Comparison of ENCODE assay signal across 7 mouse cellular contexts in the genomic region with DNA sequence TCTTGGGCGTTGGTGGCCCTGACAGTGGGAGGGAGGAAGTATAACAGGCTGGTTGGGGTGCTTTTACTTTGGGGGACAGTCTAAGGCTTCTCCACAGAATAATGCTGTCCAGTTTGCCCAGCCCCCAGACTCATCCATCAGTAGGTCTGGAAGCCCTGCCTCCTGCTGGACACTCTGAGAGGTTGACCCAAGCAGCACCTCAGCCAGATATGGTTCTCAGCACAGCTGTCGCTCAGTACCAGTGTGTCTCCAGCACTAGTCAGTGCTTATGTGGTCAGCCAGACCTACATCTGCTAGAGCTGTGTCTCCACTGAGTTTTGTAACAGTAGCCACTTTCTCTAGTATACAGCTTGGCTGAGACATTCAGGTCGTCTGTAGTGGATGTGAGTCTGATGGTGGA. TPM values are rescaled to one million over a fixed set of nuclear protein-coding genes. Genes with fewer than 3 reads are reported as not detected.
DNase-seq lines count a peak whose midpoint lies in the region; ATAC-seq and TF ChIP-seq lines count a peak whose summit lies in the region.

No protein-coding gene starts in this region.

- H3K4me3 ChIP-seq in megakaryocyte, embryonic 14.5 days (replicated peaks), result peak overlapping the region; percentile 81
- H3K4me3 ChIP-seq in heart, embryonic 15.5 days, result no peak overlapping the region
- peak overlapping the region; percentile 25 for H3K4me3 ChIP-seq in liver, postnatal 0 days (ENCODE audit: low read depth, low read length)

- peaks cover 72% of the 10 kb centered on the region for H3K36me3 ChIP-seq in megakaryocyte, embryonic 14.5 days (replicated peaks; ENCODE audit: low read length)
- H3K36me3 ChIP-seq in heart, embryonic 15.5 days, result no peaks in the 10 kb centered on the region
- no peaks in the 10 kb centered on the region for H3K36me3 ChIP-seq in liver, postnatal 0 days (replicated peaks; ENCODE audit: insufficient read depth, low read length)

- ATAC-seq in megakaryocyte, adult 5-6 weeks (ENCODE audit: poor library complexity, severe bottlenecking), result no peak
- ATAC-seq in heart, embryonic 15.5 days (replicated peaks; ENCODE audit: insufficient number of reproducible peaks, insufficient read depth, low FRiP score, low read depth), result no peak
- ATAC-seq in liver, postnatal 0 days, result no peak

- H3K4me2 ChIP-seq in heart, embryonic 15.5 days, result peak overlapping the region; percentile 49
- peak overlapping the region; percentile 63 for H3K4me2 ChIP-seq in liver, postnatal 0 days (ENCODE audit: low read depth, low read length)

- no peak overlapping the region for H3K27ac ChIP-seq in heart, embryonic 15.5 days
- no peak overlapping the region for H3K27ac ChIP-seq in liver, postnatal 0 days (ENCODE audit: low read depth)

- peak; percentile 29 for TF ChIP-seq CTCF in liver, postnatal 0 days (IDR thresholded peaks at IDR 0.05; ENCODE audit: low read depth)

- DNase-seq in liver, postnatal 0 days, result no peak
- no peak for DNase-seq in urinary bladder, postnatal 36 days (ENCODE audit: low spot score in 2 of 2)
- no peak for DNase-seq in urinary bladder, adult 18-20 months (ENCODE audit: low spot score in 2 of 2)
- DNase-seq in gastrocnemius, postnatal 36 days, result no peak

- no peak for TF ChIP-seq EP300 in liver, postnatal 0 days (IDR thresholded peaks at IDR 0.05; ENCODE audit: low read depth)

- no peak overlapping the region for H3K9ac ChIP-seq in heart, embryonic 15.5 days
- H3K9ac ChIP-seq in liver, postnatal 0 days (replicated peaks), result peak overlapping the region; percentile 39

- H3K4me1 ChIP-seq in megakaryocyte, embryonic 14.5 days, result peaks cover 99% of the 10 kb centered on the region
- peaks cover 39% of the 10 kb centered on the region for H3K4me1 ChIP-seq in heart, embryonic 15.5 days (replicated peaks)
- peaks cover 57% of the 10 kb centered on the region for H3K4me1 ChIP-seq in liver, postnatal 0 days (ENCODE audit: insufficient read depth)

- WGBS in heart, embryonic 15.5 days, result 18% methylated on average over 3 of the region's 3 CpGs
- WGBS in liver, postnatal 0 days (ENCODE audit: insufficient replicate concordance), result 42% methylated on average over 3 of the region's 3 CpGs

- no peaks in the 10 kb centered on the region for H3K27me3 ChIP-seq in megakaryocyte, embryonic 14.5 days (replicated peaks)
- peaks cover 5% of the 10 kb centered on the region; the same call in 1 of the 2 replicates for H3K27me3 ChIP-seq in heart, embryonic 15.5 days
- no peaks in the 10 kb centered on the region for H3K27me3 ChIP-seq in liver, postnatal 0 days (ENCODE audit: insufficient read depth, low read length)

- intact Hi-C loops in gastrocnemius, postnatal 36 days (cut with DNase I), result no loop called here

- H3K9me3 ChIP-seq in megakaryocyte, embryonic 14.5 days, result peaks cover 12% of the 10 kb centered on the region
- no peaks in the 10 kb centered on the region for H3K9me3 ChIP-seq in heart, embryonic 15.5 days (replicated peaks)
- no peaks in the 10 kb centered on the region for H3K9me3 ChIP-seq in liver, postnatal 0 days (ENCODE audit: low read length)

RNA-seq across cellular contexts. Expression of gene Notch3, which starts 48.2 kb away (rescaled TPM):
- polyA plus RNA-seq in megakaryocyte, embryonic 14.5 days (2012; ENCODE audit: insufficient read depth, low replicate concordance), result 0.23 and 1.4 TPM in 2 replicates
- 0.18 TPM in 1 of 2 replicates, not detected in the other for total RNA-seq in megakaryocyte, adult 5-6 weeks (2015)
- total RNA-seq in megakaryocyte, adult 5-6 weeks (2017), result 0.04 and 0.08 TPM in 2 replicates
- 6.4 and 13.0 TPM in 2 replicates for polyA plus RNA-seq in heart, embryonic 15.5 days (2015; fragmentation: Nextera tagmentation; extraction: Ambion mirVana)
- 0.20 and 0.26 TPM in 2 replicates for polyA plus RNA-seq in liver, postnatal 0 days (2015; fragmentation: Nextera tagmentation; extraction: Ambion mirVana)
- total RNA-seq in gastrocnemius, postnatal 36 days (2021), result 10 to 100 TPM; 11.0 to 13.3 TPM
